Mouse (Mus musculus): ENCODE results near the gene Gabpb2.

Gene Gabpb2

DNA sequence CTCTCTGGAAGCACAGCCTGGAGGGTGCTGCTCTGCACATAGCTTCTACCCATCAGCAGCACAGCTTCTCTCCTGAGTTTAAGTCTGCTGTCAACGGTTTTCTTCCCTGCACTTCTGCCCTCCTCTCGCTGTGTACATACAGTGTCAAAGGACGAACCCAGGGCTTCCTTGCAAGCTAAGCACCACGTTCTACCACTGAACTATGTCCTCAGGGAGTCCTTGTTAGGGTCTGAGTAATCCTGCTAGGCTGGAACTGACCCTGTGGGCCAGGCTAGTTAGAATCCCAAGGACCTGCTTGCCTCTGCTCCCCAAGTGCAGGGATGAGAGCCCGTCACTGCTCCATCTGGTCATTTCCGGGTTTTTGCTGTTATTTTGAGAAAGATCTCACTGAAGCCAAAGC is 30.8 kb downstream of the Gabpb2 start:
- DNase-seq, result no peak

DNA sequence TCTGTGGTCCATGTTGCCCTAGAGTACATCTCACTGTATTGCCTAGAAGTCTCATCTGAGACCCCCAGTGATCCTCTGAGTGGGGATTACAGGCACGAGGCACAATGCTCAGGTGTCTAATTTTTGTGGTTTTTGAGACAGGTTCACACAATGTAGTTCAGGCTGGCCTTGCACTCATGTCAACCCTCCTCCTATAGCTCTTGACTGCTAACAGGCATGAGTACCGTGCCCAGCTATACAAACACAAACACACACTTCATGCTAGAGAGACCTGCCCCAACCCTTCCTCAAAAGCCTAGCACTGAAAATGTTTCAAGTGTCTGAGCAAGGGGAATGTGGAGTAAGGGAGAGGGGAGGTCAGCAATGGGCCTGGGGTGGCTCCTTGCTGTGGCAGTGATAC is 31.6 kb downstream of the Gabpb2 start:
- DNase-seq, result no peak

DNA sequence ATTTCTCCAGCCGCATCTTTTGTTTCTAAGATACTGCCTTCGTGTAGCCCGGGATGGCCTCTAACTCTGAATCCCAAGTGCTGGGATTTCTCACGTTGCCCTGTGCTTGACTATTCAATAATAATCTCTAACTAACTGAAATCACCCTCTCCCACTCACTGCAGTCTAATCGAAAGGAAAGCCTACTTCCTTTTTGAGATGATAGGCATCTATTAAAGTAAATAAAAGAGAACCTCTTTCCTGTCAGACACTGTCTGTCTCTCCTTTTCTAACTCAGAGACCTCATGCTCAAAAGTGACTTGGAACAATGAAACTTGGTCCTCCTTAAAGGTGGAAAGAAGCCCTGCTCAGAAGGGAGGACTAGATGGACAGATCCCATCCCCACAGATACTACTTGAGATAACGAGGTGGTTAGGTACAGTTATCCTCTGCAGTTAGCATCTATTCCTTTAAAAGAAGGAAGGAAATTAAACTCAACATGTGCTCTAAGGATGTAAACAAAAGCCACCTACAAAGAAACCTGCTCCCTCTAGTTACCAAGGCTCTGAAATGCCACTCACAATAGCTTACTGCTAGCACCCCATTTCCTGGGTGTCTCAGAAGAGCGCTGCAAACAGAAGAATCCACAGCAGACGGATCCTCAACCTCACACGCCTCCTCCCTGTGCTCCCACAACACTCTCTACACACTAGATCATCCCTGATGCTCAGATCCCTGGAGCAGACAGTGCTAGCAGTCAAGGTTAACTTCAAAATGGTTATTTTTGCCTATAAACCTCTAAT is 32.7 kb downstream of the Gabpb2 start:
- no peak for DNase-seq

- no peak for DNase-seq
Observed at GRCm38 (mm10) chr3:95181841-95182240, 35.9 kb downstream of the Gabpb2 start.

- DNase-seq, result no peak
Observed at GRCm38 (mm10) chr3:95179890-95180289, 37.8 kb downstream of the Gabpb2 start.

DNA sequence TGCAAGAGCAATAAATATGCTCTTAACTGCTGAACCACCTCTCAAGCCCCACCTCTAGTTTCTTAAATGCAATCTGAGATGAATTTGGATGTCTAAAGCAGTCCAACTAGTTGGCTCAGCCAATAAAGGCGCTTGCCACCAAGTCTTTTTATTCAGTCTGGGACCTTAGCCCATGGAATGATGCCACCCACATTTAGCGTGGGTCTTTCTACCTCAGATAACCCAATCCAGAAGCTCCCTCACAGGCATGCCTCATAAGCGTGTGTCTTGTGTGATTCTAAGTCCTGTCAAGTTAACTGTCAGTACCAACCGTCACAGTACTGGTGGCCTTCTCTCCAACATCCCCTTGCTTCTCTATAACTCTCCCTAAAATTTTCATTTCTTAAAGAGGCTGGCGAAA is 38.8 kb downstream of the Gabpb2 start:
- no peak for DNase-seq

DNA sequence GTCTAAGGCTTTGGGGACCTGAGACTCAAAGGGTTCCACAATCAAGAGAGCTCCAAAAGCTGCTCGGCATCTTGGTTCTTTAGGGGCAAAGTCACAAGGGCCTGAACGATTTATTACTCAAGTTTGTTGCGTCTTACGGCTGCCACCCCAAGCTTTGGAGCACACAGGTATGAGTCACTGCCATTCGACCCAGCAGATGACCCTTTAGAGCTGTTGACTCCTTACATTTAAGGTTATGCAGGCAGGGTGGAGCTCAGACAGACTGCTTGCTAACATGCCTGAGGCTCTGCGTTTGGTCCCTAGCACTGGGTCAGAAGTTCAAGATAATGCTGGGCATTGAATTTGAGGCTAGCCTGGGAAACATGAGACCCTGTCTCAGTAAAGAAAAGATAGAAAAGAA is 40.1 kb downstream of the Gabpb2 start:
- DNase-seq, result no peak

- no peak for DNase-seq
Observed at GRCm38 (mm10) chr3:95176500-95176899, 41.2 kb downstream of the Gabpb2 start.

DNA sequence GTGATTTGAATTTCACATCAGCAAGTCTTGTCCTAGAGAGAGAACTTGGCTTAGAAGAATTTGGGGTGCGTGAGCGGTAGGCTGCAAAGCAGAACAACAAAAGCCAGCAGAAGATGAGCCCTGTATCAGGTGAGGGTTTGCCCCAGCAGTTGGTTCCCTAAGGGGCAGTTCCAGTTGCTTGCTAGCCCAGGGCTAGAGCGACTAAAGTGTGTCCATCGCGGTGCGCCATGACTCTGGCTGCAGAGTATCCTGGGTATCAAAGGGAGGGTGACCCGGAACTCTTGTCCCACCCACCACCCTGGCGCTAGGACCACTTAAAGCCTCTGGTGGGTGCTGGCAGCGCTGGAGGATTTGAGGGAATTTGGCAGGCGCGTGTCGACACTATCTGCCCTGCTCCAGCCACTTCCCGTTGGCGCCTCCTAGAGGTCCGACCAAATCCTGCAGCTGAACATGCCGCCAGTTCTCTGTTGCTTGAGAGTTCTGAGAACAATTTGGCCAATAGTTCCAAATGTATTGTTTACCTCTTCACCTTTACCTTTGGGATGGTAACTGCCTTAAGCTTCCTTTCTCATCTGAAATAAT is 43.6 kb downstream of the Gabpb2 start:
- peak; percentile 53 for DNase-seq

DNA sequence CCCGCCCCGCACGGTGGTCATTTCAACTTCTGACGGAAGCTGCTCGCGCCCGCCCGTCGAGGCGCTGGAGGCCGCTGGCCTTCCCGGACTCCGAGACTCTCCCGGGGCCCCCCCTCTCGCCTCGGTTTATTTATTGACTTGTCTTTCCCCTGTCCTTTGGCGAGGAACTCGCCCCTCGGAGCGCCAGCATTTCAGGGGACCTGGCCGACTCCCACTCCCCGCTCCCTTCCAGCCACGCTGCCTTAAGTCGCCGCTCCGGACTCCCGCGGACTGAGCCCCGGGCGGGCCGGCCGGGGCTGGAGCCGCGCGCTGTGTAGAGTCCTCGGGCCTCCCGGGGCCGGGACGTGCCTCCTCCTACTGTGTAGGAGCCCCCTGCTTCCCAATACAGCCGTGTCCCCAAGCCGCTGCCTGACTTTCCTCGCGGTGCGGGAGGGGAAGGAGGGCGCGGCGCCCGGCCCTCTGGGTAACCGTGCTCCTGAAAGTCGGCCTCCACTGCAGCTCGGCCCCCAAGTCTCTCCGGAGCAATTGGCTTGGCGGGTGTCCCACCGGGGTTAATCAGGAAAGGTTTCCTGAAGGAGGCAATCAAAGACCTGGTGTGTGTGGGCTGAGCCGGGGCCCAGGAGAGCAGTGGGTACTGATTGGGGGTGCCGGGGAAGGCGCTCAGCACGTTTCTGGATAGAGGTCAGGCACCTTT is 44.3 kb downstream of the Gabpb2 start:
- DNase-seq, result no peak

- DNase-seq, result no peak
Observed at GRCm38 (mm10) chr3:95172526-95173255, 45.0 kb downstream of the Gabpb2 start.

- DNase-seq, result no peak
Observed at GRCm38 (mm10) chr3:95171105-95171504, 46.6 kb downstream of the Gabpb2 start.

DNA sequence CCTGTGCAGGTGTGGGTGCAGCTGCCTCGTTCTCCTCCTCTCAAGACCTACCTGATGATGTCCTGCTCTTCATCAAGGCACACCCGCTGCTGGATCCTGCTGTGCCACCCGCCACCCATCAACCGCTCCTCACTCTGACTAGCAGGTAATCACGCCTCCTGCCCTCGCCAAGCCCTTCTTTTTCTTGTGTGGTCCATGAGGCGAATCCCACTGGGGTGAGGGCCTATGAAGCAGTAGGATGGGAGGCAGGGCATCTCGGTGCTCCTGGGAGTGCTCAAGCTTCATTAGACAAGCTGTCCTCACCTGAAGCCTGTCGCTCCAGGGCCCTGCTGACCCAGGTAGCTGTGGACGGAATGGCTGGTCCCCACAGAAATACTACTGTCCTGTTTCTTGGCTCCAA is 47.7 kb downstream of the Gabpb2 start:
- no peak for DNase-seq

GRCm38 (mm10) chr3:95164840-95165239 is 52.9 kb downstream of the Gabpb2 start:
- DNase-seq, result no peak

- no peak for DNase-seq
Observed at GRCm38 (mm10) chr3:95164256-95164550, 53.5 kb downstream of the Gabpb2 start.

- DNase-seq, result no peak
Observed at GRCm38 (mm10) chr3:95163419-95164255, 54.1 kb downstream of the Gabpb2 start.

GRCm38 (mm10) chr3:95162345-95162628 is 55.4 kb downstream of the Gabpb2 start:
- no peak for DNase-seq

DNA sequence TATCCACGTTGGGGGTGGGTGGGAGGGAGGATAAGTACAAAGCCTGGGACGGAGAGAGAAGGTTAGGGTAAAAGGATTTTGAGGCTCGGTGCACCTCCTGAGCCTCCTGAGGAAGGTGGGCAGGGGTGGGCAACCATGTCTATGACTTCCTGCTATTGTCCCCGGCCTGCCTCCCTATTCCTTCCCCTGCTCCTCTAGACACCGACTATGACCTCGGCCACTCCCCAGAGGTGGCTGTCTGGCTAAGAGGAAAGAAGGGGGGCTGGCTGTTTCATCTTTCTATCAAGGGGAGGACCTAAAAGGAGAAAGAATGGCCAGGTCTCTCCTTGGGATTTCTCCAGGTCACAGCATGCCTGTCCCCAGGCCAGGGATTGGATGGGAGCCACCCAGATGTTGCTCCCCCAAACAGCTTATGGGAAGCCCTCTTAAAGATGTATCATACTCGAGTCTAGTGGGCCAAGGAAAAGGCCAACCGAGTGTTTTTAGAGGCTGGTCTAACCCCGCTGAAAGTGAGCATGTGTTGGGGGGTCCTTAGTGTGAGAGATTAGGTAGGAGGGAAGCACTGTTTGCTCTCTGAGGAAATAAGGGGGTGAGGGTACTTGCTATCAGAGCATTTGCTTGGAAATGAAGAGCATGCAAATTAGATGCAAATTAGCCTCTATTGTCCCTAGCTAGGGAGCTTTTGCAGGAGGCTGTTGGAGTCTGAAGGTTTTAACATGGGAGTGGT is 55.9 kb downstream of the Gabpb2 start:
- no peak for DNase-seq

- no peak for DNase-seq
Observed at GRCm38 (mm10) chr3:95161041-95161551, 56.6 kb downstream of the Gabpb2 start.

- DNase-seq, result peak; percentile 93
Observed at GRCm38 (mm10) chr3:95159987-95160963, 57.4 kb downstream of the Gabpb2 start, which contains the start of gene Sema6c. Gene Sema6c (plus strand): TSS chr3:95160457.

DNA sequence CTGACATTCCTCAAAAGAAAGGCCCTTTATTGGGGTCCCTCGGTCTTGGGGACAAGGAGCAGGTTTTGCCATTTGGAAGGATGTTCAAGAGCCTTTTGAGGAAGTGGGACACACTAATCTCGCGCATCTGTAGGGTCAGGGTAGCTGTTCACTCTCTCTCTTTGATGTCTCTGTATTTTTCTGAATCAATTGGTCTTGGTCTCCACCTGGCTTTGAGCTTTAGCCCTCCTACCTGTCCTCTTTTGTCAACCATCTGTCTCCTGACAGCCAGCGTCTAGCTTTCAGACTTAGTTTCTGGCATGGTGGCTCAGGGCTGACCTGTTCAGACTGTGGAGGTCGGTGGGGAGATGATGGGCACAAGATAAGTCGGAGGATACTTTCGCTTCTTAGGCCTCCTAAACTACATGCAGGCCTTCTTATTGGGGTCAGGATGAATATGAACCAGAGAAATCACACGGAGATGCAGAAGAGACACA is 58.2 kb downstream of the Gabpb2 start:
- DNase-seq, result no peak

Data from layer of hippocampus, adult 9-11 months (tissue).